Mouse (Mus musculus): ENCODE data around the gene Rbm47.

Gene Rbm47

GRCm38 (mm10) chr5:66062930-66063220 is 110.0 kb downstream of the Rbm47 start:
- DNase-seq (ENCODE audit: low spot score in 2 of 2), result no peak

GRCm38 (mm10) chr5:66062046-66062929 is 110.6 kb downstream of the Rbm47 start:
- no peak for DNase-seq (ENCODE audit: low spot score in 2 of 2)

GRCm38 (mm10) chr5:66061667-66062045 is 111.3 kb downstream of the Rbm47 start:
- no peak for DNase-seq (ENCODE audit: low spot score in 2 of 2)

- DNase-seq (ENCODE audit: low spot score in 2 of 2), result no peak
Measured at GRCm38 (mm10) chr5:66058844-66059243, 114.1 kb downstream of the Rbm47 start.

- DNase-seq (ENCODE audit: low spot score in 2 of 2), result no peak
Measured at GRCm38 (mm10) chr5:66056680-66057079, 116.2 kb downstream of the Rbm47 start.

GRCm38 (mm10) chr5:66054394-66054793 is 118.5 kb downstream of the Rbm47 start:
- DNase-seq (ENCODE audit: low spot score in 2 of 2), result no peak

GRCm38 (mm10) chr5:66052777-66053548 is 120.0 kb downstream of the Rbm47 start:
- no peak for DNase-seq (ENCODE audit: low spot score in 2 of 2)

GRCm38 (mm10) chr5:66050841-66051240 is 122.1 kb downstream of the Rbm47 start:
- no peak for DNase-seq (ENCODE audit: low spot score in 2 of 2)

GRCm38 (mm10) chr5:66046356-66046755 is 126.6 kb downstream of the Rbm47 start:
- DNase-seq (ENCODE audit: low spot score in 2 of 2), result no peak

- no peak for DNase-seq (ENCODE audit: low spot score in 2 of 2)
Measured at GRCm38 (mm10) chr5:66043897-66044296, 129.0 kb downstream of the Rbm47 start.

- no peak for DNase-seq (ENCODE audit: low spot score in 2 of 2)
Measured at GRCm38 (mm10) chr5:66042651-66043340, 130.1 kb downstream of the Rbm47 start.

GRCm38 (mm10) chr5:66040744-66041279 is 132.1 kb downstream of the Rbm47 start:
- DNase-seq (ENCODE audit: low spot score in 2 of 2), result no peak

- DNase-seq (ENCODE audit: low spot score in 2 of 2), result no peak
Measured at GRCm38 (mm10) chr5:66039813-66040212, 133.1 kb downstream of the Rbm47 start.

GRCm38 (mm10) chr5:66037066-66037465 is 135.9 kb downstream of the Rbm47 start:
- no peak for DNase-seq (ENCODE audit: low spot score in 2 of 2)

GRCm38 (mm10) chr5:66036440-66037054 is 136.4 kb downstream of the Rbm47 start:
- DNase-seq (ENCODE audit: low spot score in 2 of 2), result no peak

GRCm38 (mm10) chr5:66034375-66035195 is 138.3 kb downstream of the Rbm47 start:
- no peak for DNase-seq (ENCODE audit: low spot score in 2 of 2)

GRCm38 (mm10) chr5:66032826-66033225 is 140.1 kb downstream of the Rbm47 start:
- no peak for DNase-seq (ENCODE audit: low spot score in 2 of 2)

- DNase-seq (ENCODE audit: low spot score in 2 of 2), result no peak
Measured at GRCm38 (mm10) chr5:66031699-66032098, 141.2 kb downstream of the Rbm47 start.

- DNase-seq (ENCODE audit: low spot score in 2 of 2), result no peak
Measured at GRCm38 (mm10) chr5:66028232-66028631, 144.7 kb downstream of the Rbm47 start.

- DNase-seq (ENCODE audit: low spot score in 2 of 2), result no peak
Measured at GRCm38 (mm10) chr5:66027206-66027605, 145.7 kb downstream of the Rbm47 start.

- DNase-seq (ENCODE audit: low spot score in 2 of 2), result no peak
Measured at GRCm38 (mm10) chr5:66026796-66027195, 146.1 kb downstream of the Rbm47 start.

Measured in spleen, postnatal 36 days (tissue).